Mouse (Mus musculus) neural tube, embryonic 10.5 days (tissue): ENCODE data around the gene Gm5114.
"Not testable (repeated sequence)": the region's sequence is repeated elsewhere in the genome, so short reads cannot be mapped to it uniquely, and the experiment has no call there.

Experiments
- DNase-seq: peaks from one replicate; pipeline ENCODE4 v3.0.0-alpha.2; 2017; ENCODE audit warnings: low spot score; ENCODE audit errors: extremely low spot score

Gm5114 gene

DNA sequence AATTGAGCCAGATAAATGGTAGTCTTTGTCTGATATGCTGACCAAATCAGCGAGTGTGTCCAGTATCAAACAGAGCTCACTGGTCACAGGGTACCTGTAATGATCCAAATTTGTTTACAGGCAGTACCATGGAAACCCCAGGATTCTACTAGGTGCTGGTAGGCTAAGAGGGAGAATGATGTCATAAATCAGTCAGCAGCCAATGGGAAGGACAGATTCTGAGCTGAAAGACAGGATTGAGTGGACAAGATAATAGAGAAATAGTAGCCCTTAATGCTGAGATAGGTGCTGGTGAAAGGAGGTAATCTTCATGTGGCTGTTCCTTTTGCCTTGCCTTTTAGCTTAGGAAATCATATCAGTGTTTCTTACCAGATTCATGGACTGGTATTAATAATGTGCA lies at the start of gene Gm5114:
Gene Gm5114 (minus strand): TSS at position 101 of the 400 bp plus-strand sequence.
- not testable (repeated sequence) for DNase-seq

DNA sequence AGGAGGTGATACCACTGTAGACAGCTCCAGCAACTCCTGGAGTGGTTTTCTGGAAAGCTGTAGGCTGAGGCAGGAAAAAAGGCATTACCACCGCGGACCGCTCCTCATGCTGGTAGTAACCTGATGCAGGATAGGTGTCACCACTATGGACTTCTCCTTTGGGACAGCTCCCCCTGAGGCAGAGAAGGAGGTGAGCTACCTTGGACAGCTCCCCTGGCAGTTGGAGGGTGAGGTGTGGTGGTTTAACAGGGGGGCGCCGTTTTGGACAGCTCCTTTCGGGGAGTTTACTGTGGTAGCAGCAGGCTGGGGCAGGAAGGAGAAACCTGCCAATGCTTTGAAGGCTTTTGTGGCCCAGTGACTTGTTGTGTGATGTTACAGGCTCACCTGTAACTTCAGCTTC lies 42.8 kb upstream of the Gm5114 start:
- peak; percentile 23 for DNase-seq

DNA sequence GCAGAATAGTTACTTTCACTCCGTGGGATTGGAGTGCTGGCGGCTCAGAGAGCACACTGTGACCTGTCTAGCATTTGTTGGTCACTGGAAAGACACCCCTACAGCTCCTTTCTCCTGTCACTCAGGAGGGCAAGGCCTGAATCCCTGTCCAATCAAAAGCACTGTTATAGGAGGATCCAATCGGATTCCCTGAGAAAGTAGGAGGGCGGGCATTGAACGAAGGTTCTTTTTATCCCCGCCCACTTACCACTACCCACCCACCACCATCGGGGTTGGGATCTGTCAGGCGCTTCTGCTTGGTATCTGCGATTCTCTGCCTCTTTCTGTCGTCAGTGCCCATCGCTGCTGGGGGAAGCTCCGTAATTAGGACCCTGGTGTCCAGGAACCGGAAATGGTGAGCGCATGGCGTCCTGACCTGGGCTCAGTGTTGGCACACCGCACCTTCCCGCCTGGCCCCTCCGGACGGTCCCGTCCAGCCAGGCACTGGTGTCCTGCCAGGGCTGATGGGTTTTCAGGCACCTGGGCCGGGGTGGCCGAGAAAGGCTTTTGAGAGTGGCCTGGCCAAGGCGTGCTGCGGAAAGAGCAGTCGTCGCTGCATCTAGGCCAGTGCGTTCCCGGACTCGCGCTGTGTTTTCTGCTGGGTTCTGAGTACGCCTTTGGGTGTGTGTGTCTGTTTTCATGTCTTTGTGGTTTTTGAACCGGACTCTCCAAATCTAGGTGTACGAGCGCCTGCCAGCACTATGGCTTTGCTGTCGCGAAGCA lies 36.5 kb upstream of the Gm5114 start:
- DNase-seq = peak; percentile 71

DNA sequence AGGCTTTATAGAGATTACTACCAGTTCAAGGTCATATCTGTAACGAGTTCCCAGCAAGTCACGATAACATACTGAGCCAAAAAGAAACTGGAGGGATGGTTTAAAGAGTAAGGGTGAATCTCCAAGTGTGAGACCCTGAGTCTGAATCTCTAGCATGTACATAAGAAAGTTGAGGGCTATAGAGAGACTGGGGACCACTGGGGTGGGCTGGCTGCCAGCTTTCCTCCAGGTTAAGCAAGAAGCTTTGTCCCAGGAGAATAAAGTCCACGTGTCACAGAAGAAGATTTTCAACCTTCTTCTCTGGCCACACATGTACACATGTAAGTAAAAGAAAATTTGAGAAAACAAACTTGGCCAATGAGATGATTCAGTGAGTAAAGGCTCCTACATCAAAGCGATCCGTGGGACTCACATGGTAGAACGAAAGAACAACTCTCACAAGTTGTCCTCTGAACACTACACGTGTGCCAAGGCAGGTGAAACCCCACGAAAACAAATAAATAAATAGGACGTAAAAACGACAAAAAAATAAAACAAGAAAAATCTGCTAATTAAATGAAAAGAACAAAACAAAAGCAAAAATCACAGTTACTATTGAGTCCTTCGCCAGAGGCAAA lies 35.8 kb upstream of the Gm5114 start:
- no peak for DNase-seq

DNA sequence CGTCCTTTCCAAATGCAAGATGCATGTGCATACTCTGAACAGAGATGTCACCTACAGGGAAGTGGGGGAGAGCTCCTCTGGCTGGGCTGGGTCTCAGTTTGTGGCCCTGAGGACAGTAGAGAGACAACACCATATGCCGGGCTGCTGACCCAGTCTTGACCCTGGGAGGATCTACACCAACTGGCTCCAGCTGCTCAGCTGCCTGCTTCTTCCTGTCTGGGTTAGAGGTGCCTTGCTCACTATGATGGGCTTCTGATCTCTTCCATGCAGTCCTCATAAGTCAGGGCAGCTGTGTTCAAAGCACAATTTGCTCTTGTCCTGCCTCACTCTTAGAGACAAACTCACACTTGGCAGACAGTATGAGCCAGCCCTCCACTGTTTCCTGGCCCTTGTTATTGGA lies 28.3 kb upstream of the Gm5114 start:
- DNase-seq = peak; percentile 18

DNA sequence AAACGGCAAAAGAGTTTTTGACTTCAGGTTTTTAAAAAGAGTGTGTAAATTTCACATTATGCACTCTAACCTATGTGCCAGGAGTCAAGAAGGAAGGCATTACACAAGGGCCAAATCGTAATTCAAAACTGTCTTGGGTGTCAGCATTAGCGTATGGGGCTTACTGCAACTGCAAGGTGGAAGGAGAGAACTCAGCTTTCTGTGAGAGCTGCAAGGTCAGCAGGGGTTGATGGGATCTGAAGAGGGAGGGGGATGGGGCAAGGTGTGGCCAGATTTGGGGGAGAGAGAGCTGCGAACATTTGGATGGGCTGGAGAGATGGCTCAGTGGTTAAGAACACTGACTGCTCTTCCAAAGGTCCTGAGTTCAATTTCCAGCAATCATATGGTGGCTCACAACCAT lies 27.4 kb upstream of the Gm5114 start:
- no peak for DNase-seq
